Mouse (Mus musculus) neural tube, embryonic 12.5 days (tissue): ENCODE results near the gene Krit1. TPM values are rescaled to one million over a fixed set of nuclear protein-coding genes. Genes with fewer than 3 reads are reported as not detected.

ENCODE experiments used
- polyA plus RNA-seq: library from polyadenylated mRNA; unstranded; fragments of >200 nt; fragmentation: Nextera tagmentation; extraction: Ambion mirVana; gene quantifications from 2 replicates; pipeline ENCODE4 v1.2.1, GENCODE M21; 2016

Krit1 gene
- polyA plus RNA-seq, 1 experiment from 2014 or later: 73.5 TPM

Other genes starting within 250 kb of the Krit1 start
- gene 1700109H08Rik, start 231.6 kb upstream of the Krit1 start, polyA plus RNA-seq: 3.7 and 4.1 TPM in 2 replicates
- 20.6 and 22.4 TPM in 2 replicates for gene Pex1, start 207.1 kb upstream of the Krit1 start, polyA plus RNA-seq
- gene Rbm48, start 206.6 kb upstream of the Krit1 start, polyA plus RNA-seq: 12.6 and 15.1 TPM in 2 replicates
- not detected in 2 replicates for gene Tmbim7, start 152.0 kb upstream of the Krit1 start, polyA plus RNA-seq
- gene Gatad1, start 146.0 kb upstream of the Krit1 start, polyA plus RNA-seq: 72.0 and 74.6 TPM in 2 replicates
- 21.7 and 21.9 TPM in 2 replicates for gene Ankib1, start 259 bp upstream of the Krit1 start, polyA plus RNA-seq
- 0.09 and 0.19 TPM in 2 replicates for gene Lrrd1, start 42.0 kb downstream of the Krit1 start, polyA plus RNA-seq
- gene Mterf1a, start 90.7 kb downstream of the Krit1 start, polyA plus RNA-seq: 7.9 and 9.7 TPM in 2 replicates
- 280 and 299 TPM in 2 replicates for gene Akap9, start 124.9 kb downstream of the Krit1 start, polyA plus RNA-seq